Mouse (Mus musculus) lung, postnatal 0 days (tissue): ENCODE data around the gene Psmd2.

Experiments
- CTCF ChIP-seq: IDR thresholded peaks from 2 replicates; pipeline ENCODE4 v1.5.1; 2016; ENCODE audit warnings: antibody characterized with exemption, mild to moderate bottlenecking
- EP300 ChIP-seq: IDR thresholded peaks from 2 replicates; pipeline ENCODE4 v1.6.1; 2016; ENCODE audit warnings: antibody characterized with exemption, mild to moderate bottlenecking, control low read depth

GRCm38 (mm10) chr16:20637410-20637809, 14.0 kb upstream of the Psmd2 start:
- TF ChIP-seq CTCF (no peak), EP300 (no peak)
